Mouse (Mus musculus) neural tube, embryonic 11.5 days (tissue): ENCODE measurements around the gene Arid1a. TPM values are rescaled to one million over a fixed set of nuclear protein-coding genes. Genes with fewer than 3 reads are reported as not detected.

Experiments
- ATAC-seq: fragments of 200-750 bp; cut with Nextera tagmentation; 2 replicates; pipeline ENCODE4 v1.8.0; 2017; ENCODE audit warnings: moderate number of reproducible peaks, mild to moderate bottlenecking, moderate TSS enrichment, moderate library complexity; ENCODE audit not compliant: insufficient read depth, low FRiP score, low TSS enrichment
- DNase-seq: peaks from one replicate; pipeline ENCODE4 v3.0.0-alpha.2; 2015; ENCODE audit warnings: low spot score
- H3K27ac ChIP-seq: fragments of 300-500 bp; sonication (generic); 2 replicates; pipeline ENCODE4 v1.5.1; 2014; ENCODE audit warnings: low read depth, mild to moderate bottlenecking, low read length
- H3K27me3 ChIP-seq: fragments of 300-500 bp; sonication (generic); 2 replicates; pipeline ENCODE4 v1.6.1; 2014; ENCODE audit warnings: mild to moderate bottlenecking, low read length, mixed read lengths; ENCODE audit not compliant: control insufficient read depth, insufficient read depth
- H3K36me3 ChIP-seq: fragments of 300-500 bp; sonication (generic); 2 replicates; pipeline ENCODE4 v1.6.1; 2014; ENCODE audit warnings: mild to moderate bottlenecking, low read length, moderate library complexity, mixed read lengths; ENCODE audit not compliant: control insufficient read depth, insufficient read depth
- H3K4me1 ChIP-seq: fragments of 300-500 bp; sonication (generic); 2 replicates; pipeline ENCODE4 v1.6.1; 2014; ENCODE audit warnings: low read length, mixed read lengths; ENCODE audit not compliant: control insufficient read depth, insufficient read depth
- H3K4me2 ChIP-seq: fragments of 300-500 bp; sonication (generic); 2 replicates; pipeline ENCODE4 v1.6.1; 2014; ENCODE audit warnings: low read depth, mild to moderate bottlenecking, moderate library complexity
- H3K4me3 ChIP-seq: fragments of 300-500 bp; sonication (generic); 2 replicates; pipeline ENCODE4 v1.5.1; 2014; ENCODE audit warnings: low read depth, low read length
- H3K9ac ChIP-seq: fragments of 300-500 bp; sonication (generic); 2 replicates; pipeline ENCODE4 v1.6.1; 2014; ENCODE audit warnings: mild to moderate bottlenecking, low read length
- H3K9me3 ChIP-seq: fragments of 300-500 bp; sonication (generic); 2 replicates; pipeline ENCODE4 v1.6.1; 2016; ENCODE audit warnings: low read length; ENCODE audit not compliant: control insufficient read depth
- WGBS: fragments of 180-500 bp; shearing (Covaris S2); extraction: QIAGEN DNeasy Blood & Tissue Kit; methylation state at CpG from one replicate; pipeline ENCODE4 v1.1.7; 2014; 5-methylcytosine and 5-hydroxymethylcytosine counted together
- polyA plus RNA-seq: library from polyadenylated mRNA; unstranded; fragments of >200 nt; fragmentation: Nextera tagmentation; extraction: Ambion mirVana; gene quantifications from 2 replicates; pipeline ENCODE4 v1.2.1, GENCODE M21; 2014

The Arid1a gene
- polyA plus RNA-seq, 1 experiment from 2014 or later: 42.5 TPM

DNA sequence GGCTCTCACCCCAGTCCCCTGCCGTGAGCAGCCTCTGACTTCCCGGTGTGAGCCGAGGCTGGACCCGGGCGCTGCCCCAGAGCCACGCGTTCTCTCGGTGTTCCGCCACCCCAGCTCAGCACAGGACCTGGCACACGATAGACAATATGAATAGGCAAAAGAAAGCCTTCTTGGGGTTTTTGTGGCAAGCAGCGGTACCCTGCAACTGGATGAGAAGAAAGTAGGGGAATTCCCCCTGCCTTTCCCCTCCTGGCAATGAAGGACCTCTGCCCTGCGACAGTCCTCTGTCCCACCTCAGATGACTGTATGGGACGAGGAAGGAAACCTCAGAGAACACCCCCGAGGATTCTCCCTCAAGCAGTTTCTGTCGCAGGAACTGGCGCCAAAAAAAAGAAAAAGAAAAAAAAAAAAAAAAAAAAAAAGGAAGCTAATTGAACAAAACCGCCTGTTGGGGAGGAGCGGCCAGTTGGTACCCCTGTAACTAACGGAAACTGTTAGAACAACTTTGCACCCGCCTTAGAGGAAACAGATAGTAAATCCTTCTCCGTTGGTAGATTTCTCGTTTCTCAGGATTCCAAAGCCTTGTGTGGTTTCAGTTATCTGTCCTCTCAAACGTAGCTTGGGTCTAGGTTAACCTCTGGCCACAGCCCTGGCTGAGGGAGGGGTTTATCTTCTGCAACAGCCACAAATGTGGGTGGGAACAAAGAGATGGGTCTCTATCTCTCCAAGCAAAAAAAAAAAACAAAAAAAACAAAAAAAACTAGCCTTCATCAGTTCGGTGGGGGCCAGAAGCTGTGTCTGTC is 83.5 kb downstream of the Arid1a start:
- peaks cover 20% of the 10 kb centered on the region for H3K4me1 ChIP-seq
- no peaks in the 10 kb centered on the region for H3K27me3 ChIP-seq
- H3K9ac ChIP-seq: peak overlapping the region; percentile 72
- H3K27ac ChIP-seq: peak overlapping the region; percentile 94
- H3K4me2 ChIP-seq: peak overlapping the region; percentile 62
- H3K36me3 ChIP-seq: no peaks in the 10 kb centered on the region
- H3K9me3 ChIP-seq: no peaks in the 10 kb centered on the region
- ATAC-seq (no peak; the same call in 1 of the 2 replicates), DNase-seq (no peak)
- 5% methylated on average over 24 of the region's 24 CpGs for WGBS
- H3K4me3 ChIP-seq: peak overlapping the region; percentile 65

DNA sequence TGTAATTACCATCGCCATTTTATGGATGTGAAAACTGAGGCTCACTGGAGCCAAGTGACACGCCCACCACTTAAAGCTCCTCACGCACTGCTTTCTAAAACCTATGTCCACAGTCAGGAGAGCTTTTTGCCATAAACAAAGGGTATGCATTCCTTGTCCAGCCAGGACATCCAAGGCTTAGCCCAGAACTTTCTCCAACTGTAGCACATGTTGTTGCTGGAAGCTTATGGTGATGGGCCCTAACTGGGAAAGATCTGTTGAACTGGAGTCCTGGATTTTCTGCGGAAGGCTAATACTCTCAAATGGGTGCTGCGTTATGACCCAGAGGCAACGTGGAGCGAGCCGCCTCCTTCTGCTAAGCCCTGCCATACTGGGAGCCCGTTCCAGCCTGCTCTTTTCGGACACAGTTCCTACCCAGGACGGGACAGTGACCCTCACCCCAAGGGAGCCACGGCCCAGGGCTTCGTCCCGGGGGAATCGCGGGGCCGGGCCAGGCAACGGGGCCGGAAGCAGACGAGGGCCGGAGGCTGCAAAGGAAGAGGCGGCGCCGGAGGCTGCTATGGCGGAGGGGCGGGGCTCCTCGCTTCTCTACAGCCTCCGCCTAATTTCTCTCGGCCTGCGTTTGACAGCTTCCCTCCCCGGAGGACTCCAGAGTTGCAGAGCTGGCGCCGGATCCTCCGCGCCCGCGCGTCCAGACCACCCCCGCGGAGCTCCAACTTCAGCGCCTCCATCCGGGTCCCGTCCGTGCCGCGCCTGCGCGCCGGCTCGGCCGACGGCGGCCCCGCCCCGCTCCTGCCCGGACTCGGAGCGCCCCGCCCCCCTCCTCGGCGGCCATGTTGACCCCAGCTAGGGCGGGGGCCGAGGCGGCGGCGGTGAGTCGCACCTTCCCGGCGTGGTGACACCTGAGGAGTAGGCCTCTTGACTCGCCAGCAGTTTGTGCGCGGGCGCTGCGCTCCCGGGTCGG is 84.4 kb downstream of the Arid1a start, which contains the start of gene Pigv:
Gene Pigv, minus strand, starts transcription at position 767 of the 964 bp plus-strand sequence.
- H3K9ac ChIP-seq: peak within 1 kb of the TSS; percentile 72
- no peaks in the 10 kb centered on the region for H3K9me3 ChIP-seq
- H3K4me1 ChIP-seq: peaks cover 18% of the 10 kb centered on the region
- H3K4me2 ChIP-seq: peak within 1 kb of the TSS; percentile 62
- H3K27ac ChIP-seq: peak within 1 kb of the TSS; percentile 94
- no peaks in the 10 kb centered on the region for H3K27me3 ChIP-seq
- peak; percentile 95 for DNase-seq
- ATAC-seq: peak; percentile 79
- no peaks in the 10 kb centered on the region for H3K36me3 ChIP-seq
- WGBS: under 1% methylated on average over 51 of the region's 76 CpGs
- H3K4me3 ChIP-seq: peak within 1 kb of the TSS; percentile 65

DNA sequence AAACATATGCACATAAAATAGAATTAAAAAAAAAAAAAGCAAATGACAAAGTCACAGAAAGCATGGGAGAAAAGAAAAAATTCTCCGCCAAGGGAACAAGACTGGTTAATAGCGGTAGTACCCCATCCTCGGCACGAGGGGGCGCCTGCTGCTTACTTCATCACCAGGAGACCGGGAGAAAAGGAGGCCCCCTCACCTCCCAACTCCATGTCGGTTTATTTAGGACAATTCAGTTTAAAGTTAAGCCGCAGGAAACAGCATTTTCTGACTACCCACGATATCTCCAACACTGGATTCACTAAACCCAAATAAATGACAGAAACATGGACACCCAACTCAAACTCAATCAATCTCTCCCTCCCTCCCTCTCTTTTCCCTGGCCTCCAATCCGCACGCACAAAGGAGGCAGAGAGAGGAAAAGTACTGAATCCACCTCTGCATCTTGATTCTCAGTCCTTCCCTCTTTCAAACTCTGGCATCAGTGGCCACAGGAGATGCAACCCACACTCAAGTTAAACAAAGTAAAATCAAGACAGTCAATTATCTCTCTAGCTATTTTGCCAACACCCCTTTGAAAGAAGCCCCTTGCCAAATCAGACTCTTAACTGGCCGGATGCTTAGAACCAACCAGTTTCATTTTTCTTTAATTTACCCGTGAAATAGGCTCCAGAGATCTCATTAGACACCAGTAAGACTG is 85.2 kb downstream of the Arid1a start:
- Histone ChIP-seq H3K4me2 (peak overlapping the region; percentile 62), H3K9me3 (no peaks in the 10 kb centered on the region), H3K27me3 (no peaks in the 10 kb centered on the region), H3K36me3 (no peaks in the 10 kb centered on the region), H3K4me3 (peak overlapping the region; percentile 65), H3K27ac (peak overlapping the region; percentile 94; the same call in 1 of the 2 replicates), H3K4me1 (peaks cover 13% of the 10 kb centered on the region), H3K9ac (peak overlapping the region; percentile 72)
- DNase-seq: peak; percentile 82
- 7% methylated on average over 13 of the region's 13 CpGs for WGBS
- no peak for ATAC-seq

DNA sequence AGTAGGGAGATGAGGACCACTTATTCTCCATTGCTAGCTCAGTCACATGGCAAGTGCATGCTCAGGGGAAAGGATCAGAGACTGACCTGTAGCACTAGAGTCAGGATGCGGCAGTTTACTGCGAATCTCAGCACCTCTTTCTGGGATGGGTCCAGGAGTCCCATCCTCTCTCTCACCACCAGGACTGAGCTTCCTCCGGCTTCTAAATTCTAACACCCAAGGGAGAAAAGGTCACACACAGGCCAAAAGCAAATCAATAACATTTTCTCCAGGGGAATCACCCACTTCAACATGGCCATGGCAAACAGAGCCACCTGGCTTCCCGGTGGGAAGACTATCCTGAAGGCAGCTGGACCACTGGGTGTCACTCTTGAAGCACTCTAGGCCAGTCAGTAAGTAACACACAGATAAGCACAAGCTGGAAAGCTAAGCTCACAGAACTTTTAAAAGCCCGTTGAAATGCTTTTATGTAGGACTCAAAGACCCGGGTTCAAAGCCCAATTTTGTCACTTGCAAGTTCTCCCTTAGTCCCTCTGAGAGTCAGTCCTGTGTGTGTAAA is 86.8 kb downstream of the Arid1a start:
- no peak for DNase-seq
- 70% methylated on average over 6 of the region's 6 CpGs for WGBS
- no peaks in the 10 kb centered on the region for H3K36me3 ChIP-seq
- H3K9ac ChIP-seq: no peak overlapping the region
- H3K4me3 ChIP-seq: no peak overlapping the region
- 0 out of 2 replicates have a peak, but pooled peaks cover 5% of the 10 kb centered on the region for H3K4me1 ChIP-seq
- H3K27me3 ChIP-seq: no peaks in the 10 kb centered on the region
- H3K4me2 ChIP-seq: no peak overlapping the region
- H3K9me3 ChIP-seq: no peaks in the 10 kb centered on the region
- H3K27ac ChIP-seq: no peak overlapping the region
- no peak for ATAC-seq

DNA sequence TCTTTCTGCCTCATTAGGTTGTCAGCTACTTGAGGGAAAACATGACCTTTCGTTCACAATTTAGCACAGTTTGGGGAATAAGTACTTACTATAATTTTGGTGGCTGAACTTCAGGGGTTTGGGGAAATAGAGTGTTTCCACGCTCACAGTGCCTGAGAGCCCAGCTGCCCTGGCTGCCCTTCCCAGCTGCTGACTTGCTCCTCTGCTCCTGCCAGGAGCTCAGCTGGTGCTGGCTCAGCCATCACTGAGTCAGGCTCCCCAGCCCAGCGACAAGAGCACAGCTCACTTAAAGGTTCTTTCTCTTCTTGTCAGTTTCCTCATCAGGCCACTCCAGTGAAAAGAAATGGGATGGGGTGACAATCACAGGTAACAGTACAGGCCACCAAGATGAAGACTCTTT is 88.0 kb downstream of the Arid1a start:
- WGBS: 80% methylated on average over 3 of the region's 3 CpGs
- no peaks in the 10 kb centered on the region for H3K27me3 ChIP-seq
- H3K4me1 ChIP-seq: 0 out of 2 replicates have a peak, but pooled peaks cover 5% of the 10 kb centered on the region
- H3K36me3 ChIP-seq: no peaks in the 10 kb centered on the region
- DNase-seq (no peak), ATAC-seq (no peak)
- no peak overlapping the region for H3K9ac ChIP-seq
- H3K27ac ChIP-seq: no peak overlapping the region
- no peaks in the 10 kb centered on the region for H3K9me3 ChIP-seq
- H3K4me3 ChIP-seq: no peak overlapping the region
- no peak overlapping the region for H3K4me2 ChIP-seq

DNA sequence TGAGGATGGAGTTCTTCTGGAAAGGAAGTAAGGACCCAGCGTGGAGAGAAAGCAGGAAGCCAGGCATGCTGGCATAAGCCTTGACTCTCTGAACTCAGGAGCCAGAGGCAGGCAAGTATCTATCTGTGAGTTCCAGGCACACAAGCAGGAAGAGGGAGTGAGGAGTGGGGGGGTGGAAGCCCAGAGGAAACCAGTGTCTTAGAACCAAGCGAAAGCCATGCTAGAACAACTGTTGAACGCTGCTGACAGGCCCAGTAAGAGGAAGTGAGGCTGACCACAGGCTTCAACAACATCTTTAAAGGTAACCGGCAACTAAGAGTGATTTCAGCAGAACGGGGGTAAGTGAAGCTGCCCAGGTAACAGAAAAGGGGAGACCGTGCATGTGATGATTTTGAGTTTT is 90.4 kb downstream of the Arid1a start:
- no peaks in the 10 kb centered on the region for H3K36me3 ChIP-seq
- no peak for ATAC-seq
- H3K9me3 ChIP-seq: no peaks in the 10 kb centered on the region
- H3K27me3 ChIP-seq: no peaks in the 10 kb centered on the region
- no peaks in the 10 kb centered on the region for H3K4me1 ChIP-seq
- H3K27ac ChIP-seq: no peak overlapping the region
- 88% methylated on average over 6 of the region's 6 CpGs for WGBS
- no peak overlapping the region for H3K4me3 ChIP-seq
- no peak overlapping the region for H3K9ac ChIP-seq
- DNase-seq: no peak
- H3K4me2 ChIP-seq: no peak overlapping the region

DNA sequence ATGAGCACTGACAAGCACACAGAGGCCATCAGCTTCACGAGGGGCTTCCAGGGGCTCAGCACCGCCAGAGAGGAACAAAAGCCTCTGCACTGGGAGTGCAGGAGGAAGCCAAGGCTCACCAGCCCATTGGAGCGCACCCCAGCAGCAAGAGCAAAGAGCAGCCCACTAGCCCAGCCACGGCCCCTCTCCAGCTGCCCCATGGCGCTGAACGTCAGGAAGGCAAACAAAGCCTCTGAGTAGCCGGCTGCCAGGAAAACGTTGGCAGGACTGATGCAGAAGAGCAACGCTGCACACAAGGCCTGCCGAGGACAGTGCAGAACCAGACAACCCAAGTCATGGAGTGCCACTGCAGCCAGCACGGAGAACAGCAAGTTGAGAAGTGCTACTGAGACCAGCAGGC is 91.5 kb downstream of the Arid1a start:
- no peak overlapping the region for H3K9ac ChIP-seq
- no peak overlapping the region for H3K4me2 ChIP-seq
- DNase-seq: no peak
- H3K4me1 ChIP-seq: no peaks in the 10 kb centered on the region
- no peak overlapping the region for H3K4me3 ChIP-seq
- no peak overlapping the region for H3K27ac ChIP-seq
- H3K9me3 ChIP-seq: no peaks in the 10 kb centered on the region
- no peaks in the 10 kb centered on the region for H3K27me3 ChIP-seq
- 69% methylated on average over 11 of the region's 11 CpGs for WGBS
- ATAC-seq: no peak
- no peaks in the 10 kb centered on the region for H3K36me3 ChIP-seq

DNA sequence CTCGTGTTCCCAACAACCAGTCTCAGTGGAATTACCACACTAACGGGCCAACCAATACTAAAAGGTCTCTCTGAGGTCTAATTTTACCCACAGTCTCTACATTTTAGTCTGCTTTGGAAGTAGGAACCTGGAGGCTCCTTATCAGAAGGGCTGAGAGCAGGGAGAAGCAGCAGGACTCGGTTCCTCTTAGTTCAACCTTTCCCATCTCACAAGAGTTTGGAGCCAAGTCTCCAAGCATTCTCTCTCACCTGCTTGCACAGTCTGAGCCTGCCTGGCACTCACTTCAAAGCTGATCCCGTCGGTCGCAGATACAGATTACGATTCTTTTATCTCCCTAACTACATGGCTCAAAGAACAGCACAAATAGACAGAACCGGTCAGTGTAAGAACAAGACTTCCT is 93.6 kb downstream of the Arid1a start:
- Histone ChIP-seq H3K27ac (no peak overlapping the region), H3K4me1 (no peaks in the 10 kb centered on the region; the same call in 1 of the 2 replicates), H3K4me3 (no peak overlapping the region), H3K27me3 (no peaks in the 10 kb centered on the region), H3K4me2 (no peak overlapping the region), H3K9ac (no peak overlapping the region), H3K9me3 (no peaks in the 10 kb centered on the region), H3K36me3 (no peaks in the 10 kb centered on the region)
- ATAC-seq: no peak
- 90% methylated on average over 8 of the region's 8 CpGs for WGBS
- no peak for DNase-seq
